Mouse (Mus musculus): ENCODE measurements around the gene Gimap5. TPM values are rescaled to one million over a fixed set of nuclear protein-coding genes. Genes with fewer than 3 reads are reported as not detected.

The Gimap5 gene
- 0.84 and 1.5 TPM in 2 replicates for polyA plus RNA-seq (2014; fragmentation: Nextera tagmentation; extraction: Ambion mirVana)

GRCm38 (mm10) chr6:48745959-48746889 lies at the start of gene Gimap5:
TSS of gene Gimap5 (plus strand) at chr6:48746197.
- Histone ChIP-seq H3K4me3 (ENCODE audit: low read depth, low read length) (no peak within 1 kb of the TSS), H3K4me2 (ENCODE audit: low read depth, low read length) (no peak within 1 kb of the TSS)

GRCm38 (mm10) chr6:48696830-48697554 lies 49.0 kb upstream of the Gimap5 start:
- H3K36me3 ChIP-seq (ENCODE audit: control insufficient read depth, insufficient read depth, low read length) = no peaks in the 10 kb centered on the region
- no peaks in the 10 kb centered on the region for H3K9me3 ChIP-seq (ENCODE audit: control insufficient read depth, low read length)
- ATAC-seq (ENCODE audit: low read depth) = no peak
- no peak overlapping the region for H3K27ac ChIP-seq (ENCODE audit: low read depth, low read length)
- no peaks in the 10 kb centered on the region for H3K27me3 ChIP-seq (ENCODE audit: control insufficient read depth, insufficient read depth, low read length)
- H3K4me1 ChIP-seq (ENCODE audit: control insufficient read depth, insufficient read depth, low read length) = no peaks in the 10 kb centered on the region
- WGBS = 88% methylated on average over 4 of the region's 4 CpGs
- H3K4me2 ChIP-seq (ENCODE audit: low read depth, low read length) = no peak overlapping the region
- H3K9ac ChIP-seq (replicated peaks; ENCODE audit: low read depth, low read length) = no peak overlapping the region
- H3K4me3 ChIP-seq (ENCODE audit: low read depth, low read length) = no peak overlapping the region

More at GRCm38 (mm10) chr6:48745959-48746889, at the start of gene Gimap5:
- no peaks in the 10 kb centered on the region for H3K36me3 ChIP-seq (ENCODE audit: control insufficient read depth, insufficient read depth, low read length)
- H3K9ac ChIP-seq (replicated peaks; ENCODE audit: low read depth, low read length) = no peak within 1 kb of the TSS
- no peaks in the 10 kb centered on the region for H3K9me3 ChIP-seq (ENCODE audit: control insufficient read depth, low read length)
- no peak within 1 kb of the TSS for H3K27ac ChIP-seq (ENCODE audit: low read depth, low read length)
- H3K4me1 ChIP-seq (ENCODE audit: control insufficient read depth, insufficient read depth, low read length) = no peaks in the 10 kb centered on the region
- no peak for ATAC-seq (ENCODE audit: low read depth)
- WGBS = 50% methylated on average over 16 of the region's 16 CpGs
- H3K27me3 ChIP-seq (ENCODE audit: control insufficient read depth, insufficient read depth, low read length) = peaks cover 10% of the 10 kb centered on the region

GRCm38 (mm10) chr6:48697555-48697930 lies 48.5 kb upstream of the Gimap5 start:
- H3K4me2 ChIP-seq (ENCODE audit: low read depth, low read length) = no peak overlapping the region
- 53% methylated on average over 1 of the region's 1 CpGs for WGBS
- H3K4me1 ChIP-seq (ENCODE audit: control insufficient read depth, insufficient read depth, low read length) = no peaks in the 10 kb centered on the region
- no peak overlapping the region for H3K9ac ChIP-seq (replicated peaks; ENCODE audit: low read depth, low read length)
- no peak for ATAC-seq (ENCODE audit: low read depth)
- no peak overlapping the region for H3K27ac ChIP-seq (ENCODE audit: low read depth, low read length)
- no peak overlapping the region for H3K4me3 ChIP-seq (ENCODE audit: low read depth, low read length)
- no peaks in the 10 kb centered on the region for H3K9me3 ChIP-seq (ENCODE audit: control insufficient read depth, low read length)
- no peaks in the 10 kb centered on the region for H3K36me3 ChIP-seq (ENCODE audit: control insufficient read depth, insufficient read depth, low read length)
- H3K27me3 ChIP-seq (ENCODE audit: control insufficient read depth, insufficient read depth, low read length) = no peaks in the 10 kb centered on the region

GRCm38 (mm10) chr6:48698066-48698856 lies 47.7 kb upstream of the Gimap5 start:
- no peak for ATAC-seq (ENCODE audit: low read depth)
- 85% methylated on average over 7 of the region's 7 CpGs for WGBS
- no peak overlapping the region for H3K4me2 ChIP-seq (ENCODE audit: low read depth, low read length)

GRCm38 (mm10) chr6:48698888-48699287 lies 47.1 kb upstream of the Gimap5 start:
- H3K4me2 ChIP-seq (ENCODE audit: low read depth, low read length) = no peak overlapping the region
- H3K9ac ChIP-seq (replicated peaks; ENCODE audit: low read depth, low read length) = no peak overlapping the region
- no peaks in the 10 kb centered on the region for H3K36me3 ChIP-seq (ENCODE audit: control insufficient read depth, insufficient read depth, low read length)
- H3K4me3 ChIP-seq (ENCODE audit: low read depth, low read length) = no peak overlapping the region
- H3K27me3 ChIP-seq (ENCODE audit: control insufficient read depth, insufficient read depth, low read length) = no peaks in the 10 kb centered on the region
- H3K4me1 ChIP-seq (ENCODE audit: control insufficient read depth, insufficient read depth, low read length) = no peaks in the 10 kb centered on the region
- WGBS = 88% methylated on average over 3 of the region's 3 CpGs
- ATAC-seq (ENCODE audit: low read depth) = no peak
- no peak overlapping the region for H3K27ac ChIP-seq (ENCODE audit: low read depth, low read length)
- no peaks in the 10 kb centered on the region for H3K9me3 ChIP-seq (ENCODE audit: control insufficient read depth, low read length)

More at GRCm38 (mm10) chr6:48698066-48698856, 47.7 kb upstream of the Gimap5 start:
- no peaks in the 10 kb centered on the region for H3K36me3 ChIP-seq (ENCODE audit: control insufficient read depth, insufficient read depth, low read length)
- H3K4me3 ChIP-seq (ENCODE audit: low read depth, low read length) = no peak overlapping the region
- no peak overlapping the region for H3K27ac ChIP-seq (ENCODE audit: low read depth, low read length)
- no peak overlapping the region for H3K9ac ChIP-seq (replicated peaks; ENCODE audit: low read depth, low read length)
- no peaks in the 10 kb centered on the region for H3K4me1 ChIP-seq (ENCODE audit: control insufficient read depth, insufficient read depth, low read length)
- H3K27me3 ChIP-seq (ENCODE audit: control insufficient read depth, insufficient read depth, low read length) = no peaks in the 10 kb centered on the region
- H3K9me3 ChIP-seq (ENCODE audit: control insufficient read depth, low read length) = no peaks in the 10 kb centered on the region

GRCm38 (mm10) chr6:48700251-48701075 lies 45.5 kb upstream of the Gimap5 start:
- H3K4me3 ChIP-seq (ENCODE audit: low read depth, low read length) = no peak overlapping the region
- no peaks in the 10 kb centered on the region for H3K27me3 ChIP-seq (ENCODE audit: control insufficient read depth, insufficient read depth, low read length)
- no peaks in the 10 kb centered on the region for H3K36me3 ChIP-seq (ENCODE audit: control insufficient read depth, insufficient read depth, low read length)
- ATAC-seq (ENCODE audit: low read depth) = no peak
- no peaks in the 10 kb centered on the region for H3K4me1 ChIP-seq (ENCODE audit: control insufficient read depth, insufficient read depth, low read length)
- H3K4me2 ChIP-seq (ENCODE audit: low read depth, low read length) = no peak overlapping the region
- no peak overlapping the region for H3K27ac ChIP-seq (ENCODE audit: low read depth, low read length)
- H3K9me3 ChIP-seq (ENCODE audit: control insufficient read depth, low read length) = no peaks in the 10 kb centered on the region
- 67% methylated on average over 5 of the region's 5 CpGs for WGBS
- no peak overlapping the region for H3K9ac ChIP-seq (replicated peaks; ENCODE audit: low read depth, low read length)

GRCm38 (mm10) chr6:48702146-48702545 lies 43.9 kb upstream of the Gimap5 start:
- Histone ChIP-seq H3K9ac (replicated peaks; ENCODE audit: low read depth, low read length) (no peak overlapping the region), H3K36me3 (ENCODE audit: control insufficient read depth, insufficient read depth, low read length) (no peaks in the 10 kb centered on the region), H3K9me3 (ENCODE audit: control insufficient read depth, low read length) (no peaks in the 10 kb centered on the region), H3K27ac (ENCODE audit: low read depth, low read length) (no peak overlapping the region), H3K27me3 (ENCODE audit: control insufficient read depth, insufficient read depth, low read length) (no peaks in the 10 kb centered on the region), H3K4me2 (ENCODE audit: low read depth, low read length) (no peak overlapping the region), H3K4me3 (ENCODE audit: low read depth, low read length) (no peak overlapping the region), H3K4me1 (ENCODE audit: control insufficient read depth, insufficient read depth, low read length) (no peaks in the 10 kb centered on the region)
- ATAC-seq (ENCODE audit: low read depth) = no peak
- WGBS = 90% methylated on average over 7 of the region's 7 CpGs

- 85% methylated on average over 5 of the region's 5 CpGs for WGBS
- no peak overlapping the region for H3K9ac ChIP-seq (replicated peaks; ENCODE audit: low read depth, low read length)
- H3K36me3 ChIP-seq (ENCODE audit: control insufficient read depth, insufficient read depth, low read length) = no peaks in the 10 kb centered on the region
- no peak overlapping the region for H3K4me2 ChIP-seq (ENCODE audit: low read depth, low read length)
- H3K27me3 ChIP-seq (ENCODE audit: control insufficient read depth, insufficient read depth, low read length) = no peaks in the 10 kb centered on the region
- no peaks in the 10 kb centered on the region for H3K9me3 ChIP-seq (ENCODE audit: control insufficient read depth, low read length)
- H3K4me1 ChIP-seq (ENCODE audit: control insufficient read depth, insufficient read depth, low read length) = no peaks in the 10 kb centered on the region
- no peak for ATAC-seq (ENCODE audit: low read depth)
- no peak overlapping the region for H3K27ac ChIP-seq (ENCODE audit: low read depth, low read length)
- H3K4me3 ChIP-seq (ENCODE audit: low read depth, low read length) = no peak overlapping the region
Measured at GRCm38 (mm10) chr6:48702601-48703000, 43.4 kb upstream of the Gimap5 start.
